In genomic region chr3:69005338-69006245, GRCm38 (mm10) we compare ENCODE assay signal across 8 mouse cellular contexts. TPM values are rescaled to one million over a fixed set of nuclear protein-coding genes. Genes with fewer than 3 reads are reported as not detected.
DNase-seq lines count a peak whose midpoint lies in the region; ATAC-seq and TF ChIP-seq lines count a peak whose summit lies in the region.

No protein-coding gene starts in this region.

- peak; percentile 59 for TF ChIP-seq CTCF in lung, postnatal 0 days (IDR thresholded peaks at IDR 0.05)

- H3K27me3 ChIP-seq in forebrain, embryonic 12.5 days = no peaks in the 10 kb centered on the region
- H3K27me3 ChIP-seq in lung, postnatal 0 days (replicated peaks; ENCODE audit: insufficient read depth, low read length) = no peaks in the 10 kb centered on the region

- peak; percentile 54 for DNase-seq in ES-CJ7 (ENCODE audit: low read depth, low spot score)
- peak; percentile 63 to 67 for DNase-seq in heart, postnatal 14 days
- peak; percentile 15 for DNase-seq in layer of hippocampus, adult 18-20 months (ENCODE audit: low spot score in 2 of 2)
- peak; percentile 74 for DNase-seq in lung, postnatal 0 days (ENCODE audit: low spot score)
- DNase-seq in ovary, adult 18-20 months (ENCODE audit: low spot score) = peak; percentile 32
- DNase-seq in thymus, postnatal 10 days (ENCODE audit: low spot score in 2 of 2) = peak; percentile 43 to 59

- 0 out of 2 replicates have a peak, but pooled peaks cover 5% of the 10 kb centered on the region for H3K36me3 ChIP-seq in forebrain, embryonic 12.5 days (replicated peaks)
- no peaks in the 10 kb centered on the region for H3K36me3 ChIP-seq in lung, postnatal 0 days (ENCODE audit: insufficient read depth, low read length)

- peak overlapping the region; percentile 97 for H3K4me3 ChIP-seq in forebrain, embryonic 12.5 days (replicated peaks)
- peak overlapping the region; percentile 97 for H3K4me3 ChIP-seq in lung, postnatal 0 days (ENCODE audit: low read depth, low read length)

- H3K4me1 ChIP-seq in forebrain, embryonic 12.5 days = peaks cover 19% of the 10 kb centered on the region
- peaks cover 7% of the 10 kb centered on the region; the same call in 1 of the 2 replicates for H3K4me1 ChIP-seq in lung, postnatal 0 days (ENCODE audit: insufficient read depth, low read depth, low read length)

- TF ChIP-seq EP300 in lung, postnatal 0 days (IDR thresholded peaks at IDR 0.05) = no peak

- intact Hi-C loops in heart, postnatal 14 days (cut with DNase I) = loop anchor here (2.0 kb wide), 1 partner anchor 35 kb away; no protein-coding TSS in a partner anchor

- peak overlapping the region; percentile 94 for H3K9ac ChIP-seq in forebrain, embryonic 12.5 days
- peak overlapping the region; percentile 79 for H3K9ac ChIP-seq in lung, postnatal 0 days (replicated peaks; ENCODE audit: low read depth)

- H3K4me2 ChIP-seq in forebrain, embryonic 12.5 days = peak overlapping the region; percentile 70
- H3K4me2 ChIP-seq in lung, postnatal 0 days (replicated peaks; ENCODE audit: low read depth, low read length) = peak overlapping the region; percentile 80

- WGBS in forebrain, embryonic 12.5 days = under 1% methylated on average over 72 of the region's 72 CpGs
- 1% methylated on average over 68 of the region's 72 CpGs for WGBS in lung, postnatal 0 days

- H3K9me3 ChIP-seq in forebrain, embryonic 12.5 days = no peaks in the 10 kb centered on the region
- H3K9me3 ChIP-seq in lung, postnatal 0 days (ENCODE audit: low read length) = no peaks in the 10 kb centered on the region

- ATAC-seq in cerebellum, adult (ENCODE audit: insufficient number of reproducible peaks, low FRiP score, low TSS enrichment) = peak; percentile 16
- peak; percentile 66 for ATAC-seq in forebrain, embryonic 12.5 days (ENCODE audit: low FRiP score)
- ATAC-seq in lung, postnatal 0 days = peak; percentile 51

- peak overlapping the region; percentile 95 for H3K27ac ChIP-seq in forebrain, embryonic 12.5 days
- peak overlapping the region; percentile 92 for H3K27ac ChIP-seq in lung, postnatal 0 days (ENCODE audit: low read length)

RNA-seq across cellular contexts. Expression of gene Smc4, which starts 1.1 kb away (rescaled TPM):
- 200 and 232 TPM in 2 replicates for polyA plus RNA-seq in forebrain, embryonic 12.5 days (2016; fragmentation: Nextera tagmentation; extraction: Ambion mirVana)
- 10 to 100 TPM; 25.9 to 31.1 TPM for total RNA-seq in heart, postnatal 14 days (2021)
- 1 to 10 TPM; 5.8 to 6.8 TPM for total RNA-seq in layer of hippocampus, adult 18-20 months (2021)
- 74.2 and 86.6 TPM in 2 replicates for polyA plus RNA-seq in lung, postnatal 0 days (2015; fragmentation: Nextera tagmentation; extraction: Ambion mirVana)

RNA-seq across cellular contexts. Expression of gene Ift80, which starts 1.2 kb away (rescaled TPM):
- 17.6 and 18.7 TPM in 2 replicates for polyA plus RNA-seq in forebrain, embryonic 12.5 days (2016; fragmentation: Nextera tagmentation; extraction: Ambion mirVana)
- total RNA-seq in heart, postnatal 14 days (2021) = 1 to 10 TPM; 7.8 to 8.0 TPM
- 10 to 100 TPM; 24.6 to 25.2 TPM for total RNA-seq in layer of hippocampus, adult 18-20 months (2021)
- polyA plus RNA-seq in lung, postnatal 0 days (2015; fragmentation: Nextera tagmentation; extraction: Ambion mirVana) = 5.9 and 8.9 TPM in 2 replicates

RNA-seq across cellular contexts. Expression of gene Trim59, which starts 39.0 kb away (rescaled TPM):
- polyA plus RNA-seq in forebrain, embryonic 12.5 days (2016; fragmentation: Nextera tagmentation; extraction: Ambion mirVana) = 183 and 189 TPM in 2 replicates
- 1 to 10 TPM; 5.7 to 8.7 TPM for total RNA-seq in heart, postnatal 14 days (2021)
- 10 to 100 TPM; 15.1 to 17.4 TPM for total RNA-seq in layer of hippocampus, adult 18-20 months (2021)
- polyA plus RNA-seq in lung, postnatal 0 days (2015; fragmentation: Nextera tagmentation; extraction: Ambion mirVana) = 11.1 TPM in 2 replicates

Comparison
In these comparisons a context has a peak if more than half of its experiments do, and no peak if none do; other contexts are left out.
1. Peak in every context shown above with its lines: DNase-seq, ATAC-seq, H3K4me3 ChIP-seq and H3K27ac ChIP-seq.
2. DNase-seq: peak in every context shown above with its lines; median percentile 74 in lung, postnatal 0 days; 65 in heart, postnatal 14 days; 54 in ES-CJ7; 51 in thymus, postnatal 10 days; 32 in ovary, adult 18-20 months; 15 in layer of hippocampus, adult 18-20 months.
3. ATAC-seq: peak in every context shown above with its lines; median percentile 66 in forebrain, embryonic 12.5 days; 51 in lung, postnatal 0 days; 16 in cerebellum, adult.